Mouse (Mus musculus) intestine, embryonic 16.5 days (tissue): Measurements from ENCODE around the gene Crkl. TPM values are rescaled to one million over a fixed set of nuclear protein-coding genes. Genes with fewer than 3 reads are reported as not detected.
A peak's percentile ranks its signal among the peaks of the same experiment; 100 is the strongest.

Experiments used
- ATAC-seq: fragments of 200-750 bp; cut with Nextera tagmentation; 2 replicates; pipeline ENCODE4 v1.8.0; 2017; ENCODE audit warnings: moderate TSS enrichment, moderate library complexity
- H3K27ac ChIP-seq: fragments of 300-500 bp; sonication (generic); 2 replicates; pipeline ENCODE4 v1.5.1; 2014; ENCODE audit warnings: mild to moderate bottlenecking, low read length
- H3K27me3 ChIP-seq: fragments of 300-500 bp; sonication (generic); replicated peaks from 2 replicates; pipeline ENCODE4 v1.6.1; 2014; ENCODE audit warnings: low read length, control low read depth, mixed read lengths; ENCODE audit not compliant: control insufficient read depth, insufficient read depth
- H3K36me3 ChIP-seq: fragments of 300-500 bp; sonication (generic); 2 replicates; pipeline ENCODE4 v1.6.1; 2014; ENCODE audit warnings: low read length, control low read depth; ENCODE audit not compliant: control insufficient read depth, insufficient read depth
- H3K4me1 ChIP-seq: fragments of 300-500 bp; sonication (generic); 2 replicates; pipeline ENCODE4 v1.6.1; 2014; ENCODE audit warnings: low read length, control low read depth, mixed read lengths; ENCODE audit not compliant: control insufficient read depth, insufficient read depth
- H3K4me2 ChIP-seq: fragments of 300-500 bp; sonication (generic); 2 replicates; pipeline ENCODE4 v1.6.1; 2014; ENCODE audit warnings: low read depth, low read length, control low read depth
- H3K4me3 ChIP-seq: fragments of 300-500 bp; sonication (generic); 2 replicates; pipeline ENCODE4 v1.5.1; 2014; ENCODE audit warnings: mild to moderate bottlenecking, low read length
- H3K9ac ChIP-seq: fragments of 300-500 bp; sonication (generic); 2 replicates; pipeline ENCODE4 v1.6.1; 2014; ENCODE audit warnings: low read depth, low read length
- H3K9me3 ChIP-seq: fragments of 300-500 bp; sonication (generic); 2 replicates; pipeline ENCODE4 v1.6.1; 2016; ENCODE audit warnings: low read length, control low read depth; ENCODE audit not compliant: control insufficient read depth
- WGBS: fragments of 180-500 bp; shearing (Covaris S2); extraction: QIAGEN DNeasy Blood & Tissue Kit; methylation state at CpG from one replicate; pipeline ENCODE4 v1.1.7; 2014; 5-methylcytosine and 5-hydroxymethylcytosine counted together
- polyA plus RNA-seq: library from polyadenylated mRNA; unstranded; fragments of >200 nt; fragmentation: Nextera tagmentation; extraction: Ambion mirVana; gene quantifications from 2 replicates; pipeline ENCODE4 v1.2.1, GENCODE M21; 2015

Crkl gene
- 42.7 and 42.9 TPM in 2 replicates for polyA plus RNA-seq

DNA sequence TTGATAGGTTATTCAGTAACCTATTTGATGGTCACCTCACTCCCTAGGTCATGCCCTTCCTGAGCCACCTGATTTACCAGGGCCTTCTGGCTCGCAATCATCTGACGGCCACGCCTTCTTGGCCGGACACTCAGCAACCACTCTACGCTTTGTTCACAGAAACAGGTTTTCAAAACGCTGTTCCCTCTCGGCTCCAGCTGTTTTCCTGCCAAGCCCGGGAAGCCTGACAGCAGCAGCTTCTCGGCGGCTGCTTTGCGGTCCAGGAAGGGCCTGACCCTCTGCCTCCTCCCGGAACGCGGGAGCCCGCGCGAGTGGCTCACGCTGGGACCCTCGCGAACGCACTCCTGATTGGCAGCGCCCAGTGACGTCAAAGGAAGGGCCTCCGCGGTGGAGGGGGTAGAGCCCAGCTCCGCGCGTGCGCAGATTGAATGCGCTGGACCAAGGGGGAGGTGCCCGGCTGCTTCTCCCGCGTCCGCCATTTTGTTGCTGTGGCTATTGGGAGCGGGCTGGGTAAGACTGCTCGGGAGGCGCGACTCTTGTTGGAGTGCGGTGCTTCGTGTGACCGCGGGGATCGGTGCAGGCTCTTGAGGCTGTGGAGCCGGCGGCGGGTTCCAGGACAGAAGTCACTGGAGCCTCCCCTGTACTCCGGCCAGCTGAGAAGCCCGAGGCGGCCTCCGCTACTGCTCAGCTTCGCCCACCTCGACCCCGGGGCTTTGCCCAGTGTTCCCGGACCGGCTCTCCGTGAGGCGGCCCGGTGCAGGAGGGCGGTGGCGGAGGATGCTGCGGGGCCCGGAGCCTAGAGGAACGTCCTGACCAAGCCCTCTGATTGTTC lies at the start of gene Crkl:
Gene Crkl (plus strand): TSS at position 447 of the 832 bp plus-strand sequence.
- H3K27me3 ChIP-seq: no peaks in the 10 kb centered on the region
- peak; percentile 97 for ATAC-seq
- H3K4me1 ChIP-seq: peaks cover 8% of the 10 kb centered on the region
- under 1% methylated on average over 63 of the region's 63 CpGs for WGBS
- peak within 1 kb of the TSS; percentile 64 for H3K4me2 ChIP-seq
- H3K27ac ChIP-seq: peak within 1 kb of the TSS; percentile 91
- 0 out of 2 replicates have a peak, but pooled peaks cover 3% of the 10 kb centered on the region for H3K36me3 ChIP-seq
- peak within 1 kb of the TSS; percentile 97 for H3K4me3 ChIP-seq
- H3K9me3 ChIP-seq: no peaks in the 10 kb centered on the region
- peak within 1 kb of the TSS; percentile 99 for H3K9ac ChIP-seq

DNA sequence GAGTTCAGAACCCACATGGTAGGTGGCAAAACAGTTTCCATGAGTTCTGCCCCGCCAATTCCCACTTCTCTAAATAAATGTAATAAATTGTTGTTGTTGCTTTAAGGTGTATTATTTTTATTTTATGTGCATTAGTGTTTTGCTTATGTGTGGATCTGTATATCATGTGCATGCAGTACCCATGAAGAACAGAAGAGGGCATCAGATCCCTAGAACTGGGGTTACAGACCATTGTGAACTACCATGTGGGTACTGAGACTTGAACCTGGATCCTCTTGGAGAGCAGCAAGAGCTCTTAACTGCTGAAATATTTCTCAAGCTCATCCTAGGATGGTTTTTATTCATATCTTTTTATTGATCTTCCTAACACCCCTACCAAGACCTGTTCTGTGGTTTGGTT lies 48.9 kb upstream of the Crkl start:
- no peak overlapping the region for H3K9ac ChIP-seq
- WGBS: 76% methylated on average over 1 of the region's 1 CpGs
- H3K4me1 ChIP-seq: peaks cover 16% of the 10 kb centered on the region

DNA sequence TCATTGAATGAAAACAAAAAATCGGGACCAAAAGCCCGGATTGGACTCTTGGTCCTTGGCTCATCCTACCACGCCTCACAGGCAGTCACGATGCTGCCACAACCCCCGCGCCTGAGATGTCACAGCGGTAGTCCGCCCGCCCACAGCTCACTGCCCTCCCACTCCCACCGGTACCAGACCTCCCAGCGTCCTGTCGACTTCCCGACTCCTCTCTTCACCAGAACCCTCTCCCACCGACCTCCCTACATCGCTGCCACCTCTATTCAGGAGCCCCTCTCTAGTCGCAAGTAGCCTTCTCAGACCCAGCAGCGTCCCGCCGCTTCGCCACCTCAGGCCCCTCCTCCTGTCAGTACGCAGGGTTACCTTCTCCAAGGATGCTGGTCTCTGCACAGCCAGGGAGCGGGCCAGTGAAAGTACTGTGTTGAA lies 46.5 kb upstream of the Crkl start:
- H3K4me3 ChIP-seq: peak overlapping the region; percentile 89
- under 1% methylated on average over 22 of the region's 22 CpGs for WGBS
- H3K4me1 ChIP-seq: peaks cover 24% of the 10 kb centered on the region
- H3K27ac ChIP-seq: peak overlapping the region; percentile 69
- H3K27me3 ChIP-seq: no peaks in the 10 kb centered on the region
- H3K9ac ChIP-seq: peak overlapping the region; percentile 84
- peak; percentile 77 for ATAC-seq
- no peaks in the 10 kb centered on the region for H3K36me3 ChIP-seq
- H3K9me3 ChIP-seq: no peaks in the 10 kb centered on the region
- peak overlapping the region; percentile 53 for H3K4me2 ChIP-seq

More for the DNA sequence above, 48.9 kb upstream of the Crkl start:
- ATAC-seq: no peak
- Histone ChIP-seq H3K4me3 (no peak overlapping the region), H3K9me3 (no peaks in the 10 kb centered on the region), H3K27me3 (no peaks in the 10 kb centered on the region), H3K27ac (no peak overlapping the region), H3K4me2 (no peak overlapping the region), H3K36me3 (no peaks in the 10 kb centered on the region)

DNA sequence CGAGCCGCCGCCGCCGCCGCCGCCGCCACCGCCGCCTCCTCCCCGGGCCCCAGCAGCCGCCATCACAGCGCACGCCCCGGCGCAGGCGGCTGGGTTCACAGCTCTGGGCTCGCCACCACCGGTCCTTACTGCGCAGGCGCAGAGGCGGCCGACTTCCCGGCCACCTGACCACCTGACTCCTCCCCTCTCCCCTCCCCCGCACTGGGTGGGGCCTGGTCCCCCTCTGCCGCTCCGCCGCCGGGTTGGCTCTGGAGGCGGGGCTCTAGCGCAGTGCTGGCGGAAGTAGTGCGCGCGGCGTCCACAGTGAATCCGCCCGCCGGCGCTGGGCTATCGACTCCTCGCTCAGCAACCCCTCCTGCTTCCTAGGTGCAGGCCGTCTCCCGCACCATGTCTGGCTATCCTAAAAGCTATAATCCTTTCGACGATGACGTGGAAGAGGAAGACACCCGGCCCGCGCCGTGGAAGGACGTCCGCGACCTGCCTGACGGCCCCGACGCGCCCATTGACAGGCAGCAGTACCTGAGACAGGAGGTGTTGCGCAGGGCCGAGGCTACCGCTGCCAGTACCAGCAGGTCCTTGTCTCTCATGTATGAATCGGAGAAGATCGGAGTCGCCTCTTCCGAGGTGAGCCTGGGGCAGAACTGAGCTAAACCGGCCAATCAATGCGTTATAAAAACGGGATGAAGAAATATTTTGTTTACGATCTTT lies 45.9 kb upstream of the Crkl start, which contains the start of the genes Snap29 and Pi4ka:
Gene Snap29 (plus strand): TSS at position 251 of the 708 bp plus-strand sequence.
Gene Pi4ka (minus strand): TSS at position 579 of the 708 bp plus-strand sequence.
- H3K36me3 ChIP-seq: no peaks in the 10 kb centered on the region
- H3K4me1 ChIP-seq: peaks cover 25% of the 10 kb centered on the region
- H3K9ac ChIP-seq: peak within 1 kb of the TSS; percentile 86
- peak within 1 kb of the TSS; percentile 89 for H3K4me3 ChIP-seq
- H3K4me2 ChIP-seq: peak within 1 kb of the TSS; percentile 68
- under 1% methylated on average over 55 of the region's 69 CpGs for WGBS
- H3K9me3 ChIP-seq: no peaks in the 10 kb centered on the region
- H3K27me3 ChIP-seq: no peaks in the 10 kb centered on the region
- peak within 1 kb of the TSS; percentile 69 for H3K27ac ChIP-seq
- peak; percentile 98 for ATAC-seq

DNA sequence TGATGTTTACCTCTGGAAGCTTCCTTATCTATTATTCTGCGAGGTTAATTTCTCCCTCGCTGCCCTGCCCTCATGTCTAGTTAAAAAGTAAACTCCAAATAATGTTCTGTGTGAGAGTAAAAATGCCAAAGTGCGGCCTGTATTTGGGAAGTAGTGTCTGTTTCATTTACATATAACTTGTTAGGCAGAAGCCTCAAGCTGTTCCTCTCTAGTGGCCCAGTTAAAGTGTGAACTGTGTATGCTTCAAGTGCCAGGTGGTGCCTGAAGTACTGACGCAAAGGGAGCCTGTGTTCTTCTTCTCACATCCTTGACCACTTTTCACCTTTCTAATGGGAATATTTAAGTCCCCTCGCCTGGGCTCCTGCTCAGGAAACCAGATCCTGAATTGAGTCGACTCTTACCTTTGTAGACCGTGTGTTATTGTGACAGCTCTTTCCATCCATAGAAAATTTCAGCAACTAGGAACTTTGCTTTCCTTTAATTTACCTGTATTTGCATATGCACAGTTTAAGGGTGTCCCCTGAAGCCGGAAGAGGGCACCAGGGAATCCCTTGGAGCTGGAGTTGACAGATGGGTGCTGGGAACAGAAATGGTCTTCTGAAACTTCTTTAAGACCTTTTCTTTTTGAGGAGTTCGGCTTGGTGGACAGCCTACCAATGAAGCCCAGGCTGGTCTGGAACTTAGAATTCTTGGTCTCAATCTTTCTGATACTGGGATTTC lies 45.1 kb upstream of the Crkl start:
- 28% methylated on average over 9 of the region's 9 CpGs for WGBS

DNA sequence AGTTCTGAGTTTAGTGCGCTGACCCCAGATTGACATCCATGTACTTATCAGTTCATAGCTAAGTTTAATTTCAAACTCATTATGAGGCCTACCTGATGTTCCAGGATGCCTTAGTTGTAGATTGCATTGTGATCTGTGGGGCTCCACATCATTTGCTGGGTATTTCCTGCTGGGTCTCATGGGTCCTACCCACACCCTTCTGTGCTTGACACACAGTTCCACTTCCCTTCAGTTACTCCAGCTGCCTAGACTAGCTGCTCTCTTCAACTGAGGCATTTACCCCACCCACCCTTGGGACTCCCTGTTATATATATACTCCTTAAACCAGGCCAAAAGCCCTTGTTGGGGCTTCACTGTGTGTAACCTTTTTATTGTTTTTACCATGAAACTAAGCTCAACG lies 42.7 kb upstream of the Crkl start:
- Histone ChIP-seq H3K9ac (no peak overlapping the region), H3K27ac (no peak overlapping the region), H3K9me3 (no peaks in the 10 kb centered on the region), H3K27me3 (no peaks in the 10 kb centered on the region), H3K4me1 (peaks cover 25% of the 10 kb centered on the region), H3K36me3 (no peaks in the 10 kb centered on the region), H3K4me3 (no peak overlapping the region), H3K4me2 (no peak overlapping the region)
- ATAC-seq: no peak
- WGBS: 88% methylated on average over 2 of the region's 2 CpGs

More for the DNA sequence above, 45.1 kb upstream of the Crkl start:
- no peaks in the 10 kb centered on the region for H3K36me3 ChIP-seq
- ATAC-seq: no peak
- H3K9ac ChIP-seq: peak overlapping the region; percentile 86
- peak overlapping the region; percentile 68 for H3K4me2 ChIP-seq
- peak overlapping the region; percentile 89 for H3K4me3 ChIP-seq
- H3K27ac ChIP-seq: peak overlapping the region; percentile 69
- H3K4me1 ChIP-seq: peaks cover 25% of the 10 kb centered on the region
- H3K9me3 ChIP-seq: no peaks in the 10 kb centered on the region
- no peaks in the 10 kb centered on the region for H3K27me3 ChIP-seq

DNA sequence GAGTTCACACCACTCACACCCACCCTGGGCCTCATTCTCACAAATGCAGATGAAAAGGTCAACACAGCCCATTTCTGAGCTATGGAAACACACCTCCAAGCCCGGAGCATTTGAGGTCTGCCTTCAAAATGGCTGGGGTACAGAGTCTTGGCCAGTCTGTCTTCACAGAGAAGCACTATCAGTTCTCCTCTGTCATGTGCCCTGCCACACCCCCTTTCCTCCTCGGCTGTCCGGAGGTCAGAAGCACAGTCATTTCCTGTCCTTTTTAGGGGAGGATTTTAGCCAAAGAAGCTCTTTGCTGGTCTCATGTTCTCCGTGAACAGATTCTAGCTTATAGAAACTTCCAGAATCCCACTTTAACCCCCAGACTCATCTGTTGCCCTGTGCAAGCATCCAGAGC lies 41.6 kb upstream of the Crkl start:
- WGBS: 39% methylated on average over 4 of the region's 4 CpGs
- Histone ChIP-seq H3K27ac (no peak overlapping the region), H3K4me3 (no peak overlapping the region), H3K9ac (no peak overlapping the region), H3K4me2 (no peak overlapping the region), H3K4me1 (peaks cover 15% of the 10 kb centered on the region), H3K36me3 (no peaks in the 10 kb centered on the region), H3K27me3 (no peaks in the 10 kb centered on the region), H3K9me3 (no peaks in the 10 kb centered on the region)
- ATAC-seq: no peak

DNA sequence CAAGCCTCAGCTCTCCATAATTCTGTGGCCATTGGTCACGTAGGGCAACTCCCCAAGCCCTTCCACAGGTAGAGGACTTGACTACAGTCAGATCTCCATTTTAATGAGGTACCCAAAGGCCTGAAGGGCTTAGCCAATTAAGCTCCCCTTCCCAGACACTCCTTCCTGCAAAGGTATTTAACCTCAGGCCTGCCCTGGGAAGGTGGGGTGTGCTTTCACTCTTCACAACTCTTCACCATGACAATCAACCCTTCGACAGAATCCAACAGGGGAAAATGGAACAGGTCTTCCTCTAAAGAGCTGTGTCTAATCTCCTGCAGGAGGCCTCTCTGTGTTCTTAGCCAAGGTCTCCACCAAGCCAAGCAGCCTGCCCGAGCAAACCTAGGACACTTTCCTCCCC lies 28.8 kb upstream of the Crkl start:
- no peak overlapping the region for H3K9ac ChIP-seq
- no peak overlapping the region for H3K4me2 ChIP-seq
- H3K4me1 ChIP-seq: no peaks in the 10 kb centered on the region
- H3K9me3 ChIP-seq: no peaks in the 10 kb centered on the region
- H3K36me3 ChIP-seq: peaks cover 15% of the 10 kb centered on the region
- ATAC-seq: no peak
- WGBS: 75% methylated on average over 3 of the region's 3 CpGs
- no peaks in the 10 kb centered on the region for H3K27me3 ChIP-seq
- H3K4me3 ChIP-seq: no peak overlapping the region
- H3K27ac ChIP-seq: no peak overlapping the region

DNA sequence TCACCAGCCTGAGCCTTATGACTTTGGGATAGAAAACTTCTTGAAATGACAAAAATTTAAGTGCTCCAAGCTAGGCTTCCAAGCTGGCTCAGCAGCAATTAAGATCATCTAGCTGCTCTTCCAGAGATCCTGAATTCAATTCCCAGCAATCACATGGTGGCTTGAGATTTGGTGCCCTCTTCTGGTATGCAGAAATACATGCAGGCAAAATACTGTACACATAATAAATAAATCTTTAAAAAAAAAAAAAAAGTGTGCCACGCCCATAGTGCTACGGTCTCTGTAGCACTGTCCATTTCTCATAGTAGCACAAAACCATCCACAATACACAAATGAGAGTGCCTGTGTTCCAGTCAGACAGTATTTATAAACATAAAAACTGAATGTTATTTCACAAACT lies 19.2 kb upstream of the Crkl start:
- Histone ChIP-seq H3K27me3 (no peaks in the 10 kb centered on the region), H3K9ac (no peak overlapping the region), H3K27ac (no peak overlapping the region), H3K36me3 (peaks cover 5% of the 10 kb centered on the region; the same call in 1 of the 2 replicates), H3K4me3 (no peak overlapping the region), H3K4me1 (no peaks in the 10 kb centered on the region), H3K9me3 (no peaks in the 10 kb centered on the region), H3K4me2 (no peak overlapping the region)
- WGBS: 68% methylated on average over 2 of the region's 2 CpGs
- ATAC-seq: no peak
